Comparison of ENCODE assay signal across 1 mouse cellular context in the genomic region with DNA sequence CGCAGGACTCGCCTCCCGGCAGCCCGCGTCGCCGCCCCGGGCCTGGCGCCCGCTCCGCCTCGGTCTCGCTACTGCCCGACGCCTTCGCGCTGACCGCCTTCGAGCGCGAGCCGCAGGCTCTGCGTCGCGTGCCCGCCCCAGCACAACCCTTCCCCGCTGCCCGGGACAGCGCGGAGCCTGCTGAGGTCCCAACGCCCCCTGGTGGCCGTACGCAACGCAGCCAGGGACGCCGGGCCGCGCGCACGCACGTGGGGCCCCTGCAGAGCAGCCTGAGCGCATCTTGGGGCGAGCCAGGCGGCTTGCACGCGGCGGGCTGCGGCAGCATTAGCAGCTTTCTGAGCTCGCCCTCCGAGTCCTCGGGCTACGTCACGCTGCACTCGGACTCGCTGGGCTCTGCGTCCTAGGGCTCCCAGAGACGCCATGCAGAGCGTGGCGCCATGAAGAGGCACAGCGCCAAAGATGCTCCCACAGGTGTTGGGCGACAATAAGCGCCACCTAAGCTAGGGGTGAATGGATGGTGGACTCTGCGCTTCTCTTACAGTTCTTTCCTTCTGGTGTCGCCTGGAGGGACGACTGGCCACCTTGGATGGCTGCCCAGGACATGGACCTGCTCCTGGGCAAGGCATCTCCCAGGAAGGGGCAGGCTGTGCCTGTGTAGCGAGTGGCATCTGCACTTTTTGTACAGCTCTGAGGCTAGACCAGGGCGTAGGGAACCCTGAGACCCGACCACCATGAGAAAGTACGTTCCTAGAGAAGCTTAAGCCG.
TF ChIP-seq lines count a peak whose summit lies in the region.

No protein-coding gene starts in this region.

TF ChIP-seq in CH12.LX, 34 proteins besides CTCF, POLR2A, EP300 and RAD21 (continued from another document):
- peak; percentile 51; the same call in 1 of the 2 replicates for TF ChIP-seq MYC (IDR thresholded peaks at IDR 0.05; ENCODE audit: low read depth, low read length)
- TF ChIP-seq KAT2A (IDR thresholded peaks at IDR 0.05; ENCODE audit: insufficient replicate concordance, low read length), result no peak
- TF ChIP-seq GABPA (IDR thresholded peaks at IDR 0.05; ENCODE audit: insufficient replicate concordance, low read depth, low read length), result no peak
- peak; percentile 32 for TF ChIP-seq ZC3H11A (IDR thresholded peaks at IDR 0.05; ENCODE audit: low read depth, low read length)
- TF ChIP-seq MAX (IDR thresholded peaks at IDR 0.05; ENCODE audit: low read length), result peak; percentile 89
- no peak for TF ChIP-seq USF2 (conservative IDR thresholded peaks at IDR 0.05; ENCODE audit: low read depth, low read length)
- TF ChIP-seq MAZ (IDR thresholded peaks at IDR 0.05; ENCODE audit: low read depth, low read length), result no peak
- TF ChIP-seq BHLHE40 (IDR thresholded peaks at IDR 0.05; ENCODE audit: low read depth, low read length), result peak; percentile 90
- peak; percentile 50 for TF ChIP-seq NRF1 (IDR thresholded peaks at IDR 0.05; ENCODE audit: low read depth, low read length)
- no peak for TF ChIP-seq E2F4 (IDR thresholded peaks at IDR 0.05; ENCODE audit: insufficient replicate concordance, low read depth, low read length)
- TF ChIP-seq IRF4 (IDR thresholded peaks at IDR 0.05; ENCODE audit: low read depth, low read length), result peak; percentile 21; the same call in 1 of the 2 replicates
- TF ChIP-seq SIN3A (IDR thresholded peaks at IDR 0.05; ENCODE audit: low read length), result peak; percentile 56; the same call in 1 of the 2 replicates
- TF ChIP-seq UBTF (IDR thresholded peaks at IDR 0.05; ENCODE audit: low read depth, low read length), result peak; percentile 69; the same call in 1 of the 2 replicates
- 0 out of 2 replicates have a peak, but pooled peaks have one; percentile 48 for TF ChIP-seq TCF12 (IDR thresholded peaks at IDR 0.05; ENCODE audit: low read depth, low read length)
- peak; percentile 89 for TF ChIP-seq MXI1 (IDR thresholded peaks at IDR 0.05; ENCODE audit: low read depth, low read length)
TF ChIP-seq in CH12.LX: peak in this region for 11.
